Mouse (Mus musculus): Measurements from ENCODE around the gene Vangl2. TPM values are rescaled to one million over a fixed set of nuclear protein-coding genes. Genes with fewer than 3 reads are reported as not detected.
"Not testable (repeated sequence)": the region's sequence is repeated elsewhere in the genome, so short reads cannot be mapped to it uniquely, and the experiment has no call there.

Vangl2 gene
- polyA plus RNA-seq, 1 experiment from 2014 or later: 18.4 TPM

DNA sequence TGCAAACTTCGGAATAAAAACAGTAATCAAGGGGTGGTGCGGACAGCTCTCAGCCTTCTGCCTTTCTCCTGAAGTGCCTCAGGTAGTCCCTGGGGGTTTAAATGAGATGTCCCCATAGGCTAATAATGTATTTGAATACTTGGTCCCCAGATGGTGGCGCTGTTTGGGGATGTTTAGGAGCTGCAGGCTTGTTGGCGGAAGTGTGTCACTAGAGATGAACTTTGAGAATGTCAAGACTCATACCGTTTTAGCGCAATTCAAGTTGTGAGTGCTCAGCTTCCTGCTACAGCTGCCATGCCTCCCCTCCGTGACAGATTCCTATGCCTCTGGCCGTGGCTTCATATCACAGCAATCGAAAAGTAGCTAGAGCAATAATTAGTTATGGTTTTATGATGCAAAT, 52.9 kb downstream of the Vangl2 start:
- WGBS: 87% methylated on average over 9 of the region's 9 CpGs
- no peak for ATAC-seq (ENCODE audit: insufficient number of reproducible peaks, insufficient read depth, low FRiP score, low read depth)
- H3K4me3 ChIP-seq (ENCODE audit: low read depth, low read length): no peak overlapping the region
- no peaks in the 10 kb centered on the region; the same call in 1 of the 2 replicates for H3K9me3 ChIP-seq (ENCODE audit: control insufficient read depth, low read depth, low read length)
- no peak overlapping the region for H3K9ac ChIP-seq (replicated peaks; ENCODE audit: low read depth, low read length)
- no peak overlapping the region for H3K4me2 ChIP-seq (replicated peaks; ENCODE audit: low read depth, low read length)
- H3K4me1 ChIP-seq (ENCODE audit: control insufficient read depth, insufficient read depth, low read length): no peaks in the 10 kb centered on the region
- no peaks in the 10 kb centered on the region for H3K36me3 ChIP-seq (ENCODE audit: control insufficient read depth, insufficient read depth, low read length)
- H3K27ac ChIP-seq (ENCODE audit: low read length): no peak overlapping the region
- no peaks in the 10 kb centered on the region for H3K27me3 ChIP-seq (ENCODE audit: control insufficient read depth, insufficient read depth, low read length)

DNA sequence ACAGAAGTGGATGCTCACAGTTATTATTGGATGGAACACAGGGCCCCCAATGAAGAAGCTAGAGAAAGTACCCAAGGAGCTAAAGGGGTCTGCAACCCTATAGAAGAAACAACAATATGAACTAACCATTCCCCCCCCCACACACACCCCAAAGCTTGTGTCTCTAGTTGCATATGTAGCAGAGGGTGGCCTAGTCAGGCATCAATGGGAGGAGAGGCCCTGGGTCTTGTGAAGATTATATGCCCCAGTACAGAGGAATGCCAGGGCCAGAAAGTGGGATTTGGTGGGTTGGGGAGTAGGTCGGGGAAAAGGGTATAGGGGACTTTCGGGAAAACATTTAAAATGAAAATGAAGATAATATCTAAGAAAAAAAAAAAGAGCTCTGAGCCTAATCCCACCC, 53.9 kb downstream of the Vangl2 start:
- H3K27ac ChIP-seq (ENCODE audit: low read length); ATAC-seq (ENCODE audit: insufficient number of reproducible peaks, insufficient read depth, low FRiP score, low read depth); H3K9ac ChIP-seq (replicated peaks; ENCODE audit: low read depth, low read length); H3K27me3 ChIP-seq (ENCODE audit: control insufficient read depth, insufficient read depth, low read length); H3K4me2 ChIP-seq (replicated peaks; ENCODE audit: low read depth, low read length); H3K4me1 ChIP-seq (ENCODE audit: control insufficient read depth, insufficient read depth, low read length); H3K9me3 ChIP-seq (ENCODE audit: control insufficient read depth, low read depth, low read length); H3K36me3 ChIP-seq (ENCODE audit: control insufficient read depth, insufficient read depth, low read length); H3K4me3 ChIP-seq (ENCODE audit: low read depth, low read length): not testable (repeated sequence)
- 88% methylated on average over 2 of the region's 2 CpGs for WGBS

DNA sequence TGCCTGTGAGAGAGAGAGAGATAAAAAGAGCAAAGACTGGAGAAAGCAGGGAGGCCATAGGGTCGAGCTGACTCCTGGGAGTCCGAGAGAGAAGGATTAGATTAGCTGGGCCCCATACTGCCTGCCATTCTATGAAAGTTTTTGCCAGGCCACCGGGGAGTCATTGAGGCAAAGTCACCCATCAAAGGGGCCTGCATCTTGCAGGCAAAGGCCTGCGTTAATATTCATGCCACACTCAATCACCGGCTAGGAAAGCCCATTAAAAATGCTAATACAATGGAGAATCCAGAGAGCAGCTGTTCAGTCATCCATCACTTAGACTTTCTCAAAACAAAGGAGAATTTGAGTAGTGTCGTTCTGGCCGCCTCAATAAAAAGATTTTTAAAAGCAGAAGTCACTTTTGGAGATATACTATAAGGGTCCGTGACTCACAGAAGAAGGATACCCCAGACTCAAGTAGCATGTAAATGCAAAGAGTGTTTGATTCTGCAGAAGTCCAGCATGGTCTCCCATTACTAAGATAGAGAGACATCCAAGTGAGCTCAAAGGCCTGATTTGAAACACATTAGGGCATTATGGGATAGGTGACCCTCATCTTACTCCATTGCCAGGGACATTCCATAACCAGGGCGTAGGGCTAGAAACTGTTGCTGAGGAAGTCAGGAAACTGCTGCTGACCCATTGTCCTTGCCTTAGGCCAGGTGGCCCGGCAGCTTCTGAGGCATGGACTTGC, 57.2 kb downstream of the Vangl2 start:
- no peaks in the 10 kb centered on the region; the same call in 1 of the 2 replicates for H3K9me3 ChIP-seq (ENCODE audit: control insufficient read depth, low read depth, low read length)
- no peak overlapping the region for H3K4me3 ChIP-seq (ENCODE audit: low read depth, low read length)
- H3K4me1 ChIP-seq (ENCODE audit: control insufficient read depth, insufficient read depth, low read length): no peaks in the 10 kb centered on the region
- no peak for ATAC-seq (ENCODE audit: insufficient number of reproducible peaks, insufficient read depth, low FRiP score, low read depth)
- no peak overlapping the region for H3K9ac ChIP-seq (replicated peaks; ENCODE audit: low read depth, low read length)
- no peaks in the 10 kb centered on the region for H3K36me3 ChIP-seq (ENCODE audit: control insufficient read depth, insufficient read depth, low read length)
- no peaks in the 10 kb centered on the region for H3K27me3 ChIP-seq (ENCODE audit: control insufficient read depth, insufficient read depth, low read length)
- 47% methylated on average over 10 of the region's 10 CpGs for WGBS
- no peak overlapping the region for H3K27ac ChIP-seq (ENCODE audit: low read length)
- H3K4me2 ChIP-seq (replicated peaks; ENCODE audit: low read depth, low read length): no peak overlapping the region

DNA sequence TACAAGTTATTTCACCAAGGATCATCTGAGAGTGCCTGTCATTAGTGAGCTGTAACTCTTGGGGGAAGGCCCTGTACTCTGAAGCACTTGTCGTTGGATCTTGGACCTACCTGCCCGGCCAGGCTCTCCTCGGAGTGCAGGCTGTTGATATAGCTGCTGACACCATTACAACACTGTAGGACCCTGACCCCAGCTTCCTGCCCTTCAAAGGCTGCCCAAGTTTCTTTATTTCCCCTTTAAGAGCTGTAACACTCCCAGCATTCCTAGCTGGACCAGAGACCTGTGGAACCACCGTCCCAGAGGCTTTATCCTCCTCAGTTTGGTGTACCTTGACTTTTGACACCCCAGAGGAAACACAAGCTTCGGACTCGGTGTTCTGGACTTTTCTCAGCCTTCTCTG, 59.0 kb downstream of the Vangl2 start:
- 85% methylated on average over 6 of the region's 6 CpGs for WGBS
- no peak for ATAC-seq (ENCODE audit: insufficient number of reproducible peaks, insufficient read depth, low FRiP score, low read depth)
- Histone ChIP-seq H3K4me2 (replicated peaks; ENCODE audit: low read depth, low read length) (no peak overlapping the region), H3K4me1 (ENCODE audit: control insufficient read depth, insufficient read depth, low read length) (no peaks in the 10 kb centered on the region), H3K36me3 (ENCODE audit: control insufficient read depth, insufficient read depth, low read length) (no peaks in the 10 kb centered on the region), H3K27me3 (ENCODE audit: control insufficient read depth, insufficient read depth, low read length) (no peaks in the 10 kb centered on the region), H3K4me3 (ENCODE audit: low read depth, low read length) (no peak overlapping the region), H3K9me3 (ENCODE audit: control insufficient read depth, low read depth, low read length) (no peaks in the 10 kb centered on the region), H3K27ac (ENCODE audit: low read length) (no peak overlapping the region), H3K9ac (replicated peaks; ENCODE audit: low read depth, low read length) (no peak overlapping the region)

DNA sequence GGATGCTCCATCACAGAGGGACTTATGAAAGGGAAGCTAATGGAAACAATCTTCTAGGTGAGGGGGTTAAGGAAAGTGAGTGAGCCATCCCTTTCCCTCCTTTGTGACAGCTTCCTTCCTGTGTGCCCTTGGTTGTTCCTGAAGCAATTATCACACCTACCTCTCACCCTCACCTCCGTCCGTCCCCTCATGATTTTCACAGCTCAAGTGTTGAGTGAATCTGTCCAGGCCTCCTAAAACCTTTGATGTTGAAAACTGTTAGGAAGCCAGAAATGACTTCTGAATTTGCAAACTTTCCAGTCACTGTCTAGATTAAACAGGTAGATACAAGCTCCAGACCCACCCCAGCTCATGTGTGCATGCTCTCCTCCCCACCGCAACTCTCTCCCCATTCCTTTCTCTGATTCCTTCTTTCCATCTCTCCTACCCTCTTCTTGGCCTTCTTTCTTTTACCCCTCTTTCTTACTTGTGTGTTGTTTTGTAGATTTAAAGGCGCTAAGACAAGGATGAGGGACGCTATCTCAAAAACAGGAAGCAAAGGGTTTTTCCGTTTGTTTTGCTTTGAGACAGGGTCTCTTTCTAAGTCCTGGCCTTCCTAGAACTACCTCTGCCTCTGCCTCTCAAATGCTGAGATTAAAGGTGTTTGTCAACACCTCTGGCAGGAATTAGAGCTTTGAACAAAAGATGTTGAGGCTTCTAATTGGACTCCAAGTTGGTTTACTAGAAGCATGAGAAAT, 62.0 kb downstream of the Vangl2 start:
- no peaks in the 10 kb centered on the region for H3K4me1 ChIP-seq (ENCODE audit: control insufficient read depth, insufficient read depth, low read length)
- no peaks in the 10 kb centered on the region for H3K9me3 ChIP-seq (ENCODE audit: control insufficient read depth, low read depth, low read length)
- no peak overlapping the region for H3K9ac ChIP-seq (replicated peaks; ENCODE audit: low read depth, low read length)
- no peaks in the 10 kb centered on the region for H3K36me3 ChIP-seq (ENCODE audit: control insufficient read depth, insufficient read depth, low read length)
- no peak overlapping the region for H3K27ac ChIP-seq (ENCODE audit: low read length)
- WGBS: 80% methylated on average over 6 of the region's 6 CpGs
- no peak overlapping the region for H3K4me3 ChIP-seq (ENCODE audit: low read depth, low read length)
- ATAC-seq (ENCODE audit: insufficient number of reproducible peaks, insufficient read depth, low FRiP score, low read depth): no peak
- H3K27me3 ChIP-seq (ENCODE audit: control insufficient read depth, insufficient read depth, low read length): no peaks in the 10 kb centered on the region
- H3K4me2 ChIP-seq (replicated peaks; ENCODE audit: low read depth, low read length): no peak overlapping the region

DNA sequence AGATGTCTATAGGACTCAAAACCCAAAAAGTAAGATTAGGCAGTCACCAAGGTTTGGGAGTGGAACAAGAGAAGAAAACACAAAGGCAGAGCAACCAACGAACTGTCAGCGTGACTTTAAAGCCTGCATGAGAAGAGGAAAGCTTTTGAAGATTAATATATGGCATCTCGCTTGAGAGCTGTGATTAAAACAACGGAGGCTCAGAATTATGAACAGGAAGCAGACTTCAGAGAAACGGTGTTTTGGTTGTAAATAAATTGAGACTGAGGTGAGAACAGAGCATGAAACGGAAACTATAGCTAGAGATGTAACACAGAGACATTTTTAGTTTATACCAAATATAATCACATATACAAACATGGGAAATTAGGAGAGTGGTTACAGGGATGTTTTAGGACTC, 64.6 kb downstream of the Vangl2 start:
- H3K27me3 ChIP-seq (ENCODE audit: control insufficient read depth, insufficient read depth, low read length): no peaks in the 10 kb centered on the region
- no peak overlapping the region for H3K4me3 ChIP-seq (ENCODE audit: low read depth, low read length)
- no peaks in the 10 kb centered on the region for H3K4me1 ChIP-seq (ENCODE audit: control insufficient read depth, insufficient read depth, low read length)
- WGBS: 70% methylated on average over 6 of the region's 6 CpGs
- H3K27ac ChIP-seq (ENCODE audit: low read length): no peak overlapping the region
- H3K9ac ChIP-seq (replicated peaks; ENCODE audit: low read depth, low read length): no peak overlapping the region
- H3K36me3 ChIP-seq (ENCODE audit: control insufficient read depth, insufficient read depth, low read length): no peaks in the 10 kb centered on the region
- H3K4me2 ChIP-seq (replicated peaks; ENCODE audit: low read depth, low read length): no peak overlapping the region
- H3K9me3 ChIP-seq (ENCODE audit: control insufficient read depth, low read depth, low read length): no peaks in the 10 kb centered on the region
- no peak for ATAC-seq (ENCODE audit: insufficient number of reproducible peaks, insufficient read depth, low FRiP score, low read depth)

DNA sequence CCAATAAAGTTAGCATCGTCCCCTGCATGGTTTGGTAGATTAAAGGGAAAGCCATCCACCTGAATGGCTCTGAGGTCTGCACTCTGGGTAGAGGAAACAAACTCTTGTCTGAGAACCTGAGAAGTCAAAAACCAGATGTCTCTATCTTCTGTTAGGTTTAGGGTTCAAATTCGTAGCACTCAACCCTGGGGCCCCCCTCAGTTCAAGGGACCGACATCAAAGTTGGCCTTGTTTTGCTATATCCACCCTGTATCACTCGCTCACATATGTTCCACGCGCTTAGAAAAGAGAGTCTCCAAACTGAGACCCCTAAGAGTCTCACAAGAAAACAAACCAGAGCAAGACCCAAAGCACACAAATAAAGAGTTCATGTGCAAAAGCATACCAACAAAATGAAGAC, 66.5 kb downstream of the Vangl2 start:
- Histone ChIP-seq H3K4me1 (ENCODE audit: control insufficient read depth, insufficient read depth, low read length) (no peaks in the 10 kb centered on the region), H3K9ac (replicated peaks; ENCODE audit: low read depth, low read length) (no peak overlapping the region), H3K9me3 (ENCODE audit: control insufficient read depth, low read depth, low read length) (no peaks in the 10 kb centered on the region), H3K27ac (ENCODE audit: low read length) (no peak overlapping the region), H3K36me3 (ENCODE audit: control insufficient read depth, insufficient read depth, low read length) (no peaks in the 10 kb centered on the region), H3K27me3 (ENCODE audit: control insufficient read depth, insufficient read depth, low read length) (no peaks in the 10 kb centered on the region), H3K4me2 (replicated peaks; ENCODE audit: low read depth, low read length) (no peak overlapping the region), H3K4me3 (ENCODE audit: low read depth, low read length) (no peak overlapping the region)
- 82% methylated on average over 6 of the region's 6 CpGs for WGBS
- no peak for ATAC-seq (ENCODE audit: insufficient number of reproducible peaks, insufficient read depth, low FRiP score, low read depth)

DNA sequence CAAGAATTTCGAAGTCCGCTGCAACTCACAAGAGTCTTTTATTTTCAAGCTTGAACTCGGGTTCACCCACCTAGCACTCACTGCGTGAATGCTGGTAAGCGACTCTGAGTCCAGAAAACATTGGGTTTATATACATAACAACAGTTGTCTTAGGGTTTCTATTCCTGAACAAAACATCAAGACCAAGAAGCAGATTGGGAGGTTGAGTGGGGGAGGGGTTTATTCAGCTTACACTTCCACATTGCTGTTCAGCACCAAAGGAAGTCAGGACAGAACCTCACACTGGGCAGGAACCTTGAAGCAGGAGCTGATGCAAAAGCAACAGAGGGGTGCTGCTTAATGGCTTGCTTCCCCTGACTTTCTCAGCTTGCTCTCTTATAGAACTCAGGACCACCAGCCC, 67.5 kb downstream of the Vangl2 start:
- 93% methylated on average over 5 of the region's 5 CpGs for WGBS
- no peaks in the 10 kb centered on the region for H3K4me1 ChIP-seq (ENCODE audit: control insufficient read depth, insufficient read depth, low read length)
- no peaks in the 10 kb centered on the region for H3K27me3 ChIP-seq (ENCODE audit: control insufficient read depth, insufficient read depth, low read length)
- no peaks in the 10 kb centered on the region for H3K9me3 ChIP-seq (ENCODE audit: control insufficient read depth, low read depth, low read length)
- no peak overlapping the region for H3K4me3 ChIP-seq (ENCODE audit: low read depth, low read length)
- no peak overlapping the region for H3K27ac ChIP-seq (ENCODE audit: low read length)
- no peak for ATAC-seq (ENCODE audit: insufficient number of reproducible peaks, insufficient read depth, low FRiP score, low read depth)
- no peak overlapping the region for H3K4me2 ChIP-seq (replicated peaks; ENCODE audit: low read depth, low read length)
- H3K36me3 ChIP-seq (ENCODE audit: control insufficient read depth, insufficient read depth, low read length): no peaks in the 10 kb centered on the region
- H3K9ac ChIP-seq (replicated peaks; ENCODE audit: low read depth, low read length): no peak overlapping the region

All from stomach, embryonic 14.5 days (tissue).